Comparison of ENCODE assay signal across 10 mouse cellular contexts in genomic region chr17:43361021-43361420, GRCm38 (mm10). TPM values are rescaled to one million over a fixed set of nuclear protein-coding genes. Genes with fewer than 3 reads are reported as not detected.
A peak's percentile ranks its signal among the peaks of the same experiment; 100 is the strongest.
DNase-seq lines count a peak whose midpoint lies in the region; ATAC-seq and TF ChIP-seq lines count a peak whose summit lies in the region.
"Had no signal": no experiment of that assay in that cellular context is flagged by ENCODE, and none has a peak within 500 bp of the region (broad histone marks: within the 10 kb centered on the region; RNA-seq: fewer than 3 reads in every experiment).

No protein-coding gene starts in this region.

- H3K9me3 ChIP-seq in neural tube, embryonic 13.5 days, result no peaks in the 10 kb centered on the region
- no peaks in the 10 kb centered on the region for H3K9me3 ChIP-seq in limb, embryonic 15.5 days
- H3K9me3 ChIP-seq in forebrain, embryonic 14.5 days (replicated peaks; ENCODE audit: control insufficient read depth, low read length), result no peaks in the 10 kb centered on the region
- H3K9me3 ChIP-seq: hindbrain, embryonic 10.5 days; neural tube, embryonic 12.5 days had no signal

- 66% methylated on average over 11 of the region's 11 CpGs for WGBS in kidney, adult 2 months
- WGBS in neural tube, embryonic 13.5 days, result 80% methylated on average over 11 of the region's 11 CpGs
- WGBS in limb, embryonic 15.5 days, result 78% methylated on average over 11 of the region's 11 CpGs
- WGBS in forebrain, embryonic 14.5 days, result 83% methylated on average over 11 of the region's 11 CpGs

- no peaks in the 10 kb centered on the region for H3K36me3 ChIP-seq in kidney, adult 2 months (ENCODE audit: control insufficient read depth, insufficient read depth, low read length)
- H3K36me3 ChIP-seq in neural tube, embryonic 13.5 days, result no peaks in the 10 kb centered on the region
- H3K36me3 ChIP-seq in limb, embryonic 15.5 days, result no peaks in the 10 kb centered on the region
- H3K36me3 ChIP-seq in forebrain, embryonic 14.5 days (ENCODE audit: control insufficient read depth, insufficient read depth, low read length), result no peaks in the 10 kb centered on the region
- H3K36me3 ChIP-seq: hindbrain, embryonic 10.5 days; neural tube, embryonic 12.5 days had no signal

- H3K27ac ChIP-seq in kidney, adult 2 months (ENCODE audit: insufficient read depth, low read depth, low read length), result peak overlapping the region; percentile 85
- H3K27ac ChIP-seq in neural tube, embryonic 13.5 days (replicated peaks), result no peak overlapping the region
- H3K27ac ChIP-seq in limb, embryonic 15.5 days, result no peak overlapping the region
- no peak overlapping the region for H3K27ac ChIP-seq in forebrain, embryonic 14.5 days (ENCODE audit: low read depth, low read length)
- H3K27ac ChIP-seq: neural tube, embryonic 12.5 days had no signal

- no peak for DNase-seq in kidney, adult 2 months
- DNase-seq in kidney, adult 9 months, result no peak
- DNase-seq in neural tube, embryonic 10.5 days (ENCODE audit: extremely low spot score, low spot score), result no peak
- DNase-seq in urinary bladder, postnatal 14 days (ENCODE audit: low spot score), result no peak
- DNase-seq in forebrain, embryonic 14.5 days (ENCODE audit: low spot score), result no peak
- DNase-seq: thymus, postnatal 14 days had no signal

- peak overlapping the region; percentile 60 for H3K4me3 ChIP-seq in kidney, adult 2 months (ENCODE audit: insufficient read depth, low read depth, low read length)
- peak overlapping the region; percentile 11 for H3K4me3 ChIP-seq in neural tube, embryonic 13.5 days
- peak overlapping the region; percentile 22; the same call in 1 of the 2 replicates for H3K4me3 ChIP-seq in limb, embryonic 15.5 days
- H3K4me3 ChIP-seq in forebrain, embryonic 14.5 days (ENCODE audit: low read depth, low read length), result no peak overlapping the region
- H3K4me3 ChIP-seq: neural tube, embryonic 12.5 days had no signal

- no peak for ATAC-seq in neural tube, embryonic 13.5 days (ENCODE audit: low read depth)
- ATAC-seq in limb, embryonic 15.5 days (ENCODE audit: insufficient number of reproducible peaks, low FRiP score, low TSS enrichment, low read depth), result no peak
- ATAC-seq in forebrain, embryonic 14.5 days, result no peak

- no peak for TF ChIP-seq CTCF in kidney, adult 2 months (conservative IDR thresholded peaks at IDR 0.05; ENCODE audit: insufficient read depth, insufficient read length, low read depth, low read length)

- no peaks in the 10 kb centered on the region for H3K27me3 ChIP-seq in kidney, adult 2 months (replicated peaks; ENCODE audit: control insufficient read depth, insufficient read depth, low read length)
- H3K27me3 ChIP-seq in neural tube, embryonic 13.5 days, result no peaks in the 10 kb centered on the region
- no peaks in the 10 kb centered on the region for H3K27me3 ChIP-seq in limb, embryonic 15.5 days
- no peaks in the 10 kb centered on the region for H3K27me3 ChIP-seq in forebrain, embryonic 14.5 days (replicated peaks; ENCODE audit: control insufficient read depth, insufficient read depth, low read length)
- H3K27me3 ChIP-seq: neural tube, embryonic 12.5 days had no signal

- peaks cover 7% of the 10 kb centered on the region; the same call in 1 of the 2 replicates for H3K4me1 ChIP-seq in kidney, adult 2 months (ENCODE audit: control insufficient read depth, insufficient read depth, low read length)
- 0 out of 2 replicates have a peak, but pooled peaks cover 7% of the 10 kb centered on the region for H3K4me1 ChIP-seq in neural tube, embryonic 13.5 days (replicated peaks)
- H3K4me1 ChIP-seq in limb, embryonic 15.5 days, result peaks cover 9% of the 10 kb centered on the region; the same call in 1 of the 2 replicates
- H3K4me1 ChIP-seq in forebrain, embryonic 14.5 days (ENCODE audit: control insufficient read depth, insufficient read depth, low read length), result no peaks in the 10 kb centered on the region

- H3K4me2 ChIP-seq in neural tube, embryonic 13.5 days, result peak overlapping the region; percentile 31; the same call in 1 of the 2 replicates
- H3K4me2 ChIP-seq in limb, embryonic 15.5 days, result no peak overlapping the region
- no peak overlapping the region for H3K4me2 ChIP-seq in forebrain, embryonic 14.5 days (ENCODE audit: low read length)

- no peak for TF ChIP-seq POLR2A in kidney, adult 2 months (IDR thresholded peaks at IDR 0.05; ENCODE audit: low read depth, low read length)

- H3K9ac ChIP-seq in neural tube, embryonic 13.5 days, result no peak overlapping the region
- H3K9ac ChIP-seq in limb, embryonic 15.5 days, result no peak overlapping the region
- H3K9ac ChIP-seq in forebrain, embryonic 14.5 days (ENCODE audit: low read length), result no peak overlapping the region
- H3K9ac ChIP-seq: neural tube, embryonic 12.5 days had no signal

RNA-seq across cellular contexts. Expression of gene Adgrf5, which starts 0.8 kb away (rescaled TPM):
- polyA plus RNA-seq in kidney, adult 2 months (2012; rRNA removed), result 35.5 and 41.7 TPM in 2 replicates
- polyA plus RNA-seq in neural tube, embryonic 13.5 days (2015; fragmentation: Nextera tagmentation; extraction: Ambion mirVana), result 9.8 and 10.4 TPM in 2 replicates
- polyA plus RNA-seq in limb, embryonic 15.5 days (2015; fragmentation: Nextera tagmentation; extraction: Ambion mirVana), result 13.4 and 13.7 TPM in 2 replicates
- 3.7 and 4.9 TPM in 2 replicates for polyA plus RNA-seq in forebrain, embryonic 14.5 days (2014; fragmentation: Nextera tagmentation; extraction: Ambion mirVana)
